Mouse (Mus musculus) lung, postnatal 10 days (tissue): Measurements from ENCODE around the gene Dnm2.

ENCODE experiments used
- DNase-seq: peaks from one replicate; pipeline ENCODE4 v3.0.0; 2021

Gene Dnm2

GRCm38 (mm10) chr9:21551049-21551448 is 126.3 kb downstream of the Dnm2 start:
- no peak for DNase-seq

- no peak for DNase-seq
These were observed 129.0 kb downstream of the Dnm2 start for GRCm38 (mm10) chr9:21553607-21554273.

DNA sequence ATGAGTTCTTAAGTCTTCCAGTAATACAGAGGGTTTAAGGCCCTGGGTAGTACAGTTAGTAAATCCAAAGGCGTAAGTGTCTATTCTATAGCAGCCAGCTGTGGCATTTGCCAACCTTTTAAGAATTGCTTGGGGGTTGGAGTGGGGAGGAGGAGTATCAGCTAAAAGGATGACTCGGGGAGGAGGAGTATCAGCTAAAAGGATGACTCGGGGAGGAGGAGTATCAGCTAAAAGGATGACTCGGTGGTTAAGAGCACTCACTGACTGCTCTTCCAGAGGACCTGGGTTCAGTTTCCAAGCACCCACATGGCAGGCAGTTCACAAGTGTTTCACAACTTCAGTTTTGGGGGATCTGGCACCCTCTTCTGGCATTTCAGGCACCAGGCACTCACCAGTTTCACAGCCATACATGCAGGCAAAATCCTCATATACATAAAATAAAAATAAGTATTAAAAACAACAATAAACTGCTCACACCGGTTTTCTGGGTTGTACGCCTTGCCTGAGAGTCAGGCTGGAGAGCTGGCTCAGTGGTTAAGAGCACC is 130.6 kb downstream of the Dnm2 start:
- no peak for DNase-seq

- peak; percentile 70 for DNase-seq
These were observed 132.3 kb downstream of the Dnm2 start for GRCm38 (mm10) chr9:21556996-21557395.
